Mouse (Mus musculus) adipose tissue, adult 10 weeks (tissue): ENCODE measurements around the gene Usp54. TPM values are rescaled to one million over a fixed set of nuclear protein-coding genes. Genes with fewer than 3 reads are reported as not detected.

Experiments
- polyA plus RNA-seq: library from polyadenylated mRNA; stranded (reverse); fragments of 350-450 nt; fragmentation: Illumina TruSeq; extraction: RNeasy Lipid Tissue Mini Kit (QIAGEN cat#74804); gene quantifications from one replicate; pipeline ENCODE4 v1.2.3, GENCODE M21; 2014; ENCODE audit warnings: low read depth, low replicate concordance

The Usp54 gene
- polyA plus RNA-seq: 14.0 TPM

GRCm38 (mm10) chr14:20640644-20641437 lies at the start of gene Usp54:
Gene Usp54 (minus strand): TSS chr14:20641063.

GRCm38 (mm10) chr14:20674064-20674833 lies 33.4 kb upstream of the Usp54 start, which contains the start of gene Sec24c:
Gene Sec24c (plus strand): TSS chr14:20674308.

GRCm38 (mm10) chr14:20668154-20668810 lies 27.4 kb upstream of the Usp54 start, which contains the start of gene Synpo2l:
Gene Synpo2l (minus strand): TSS chr14:20668354.

GRCm38 (mm10) chr14:20656361-20656760 lies 15.5 kb upstream of the Usp54 start, which contains the start of gene Myoz1:
Gene Myoz1 (minus strand): TSS chr14:20656540.

GRCm38 (mm10) chr14:20546415-20546814 lies 94.4 kb downstream of the Usp54 start, which contains the start of gene Ppp3cb:
Gene Ppp3cb (minus strand): TSS chr14:20546573.

Other genes with a start within 250 kb of the Usp54 start
- gene Mrps16, start 247.4 kb downstream of the Usp54 start, polyA plus RNA-seq: 43.1 TPM
- 7.5 TPM for gene Cfap70, start 188.8 kb downstream of the Usp54 start, polyA plus RNA-seq
- 75.7 TPM for gene Anxa7, start 160.9 kb downstream of the Usp54 start, polyA plus RNA-seq
- 0.92 TPM for gene Mss51, start 144.2 kb downstream of the Usp54 start, polyA plus RNA-seq
- gene Ppp3cb, start 94.5 kb downstream of the Usp54 start, polyA plus RNA-seq: 45.0 TPM
- 1.3 TPM for gene Myoz1, start 15.5 kb upstream of the Usp54 start, polyA plus RNA-seq
- 0.30 TPM for gene Synpo2l, start 27.3 kb upstream of the Usp54 start, polyA plus RNA-seq
- 101 TPM for gene Sec24c, start 33.2 kb upstream of the Usp54 start, polyA plus RNA-seq
- gene Fut11, start 53.9 kb upstream of the Usp54 start, polyA plus RNA-seq: 11.9 TPM
- gene Chchd1, start 61.9 kb upstream of the Usp54 start, polyA plus RNA-seq: 77.8 TPM
- 85.3 TPM for gene Zswim8, start 66.5 kb upstream of the Usp54 start, polyA plus RNA-seq
- 30.6 TPM for gene Ndst2, start 93.5 kb upstream of the Usp54 start, polyA plus RNA-seq
- 33.5 TPM for gene Camk2g, start 153.0 kb upstream of the Usp54 start, polyA plus RNA-seq
- gene Plau, start 195.6 kb upstream of the Usp54 start, polyA plus RNA-seq: 42.3 TPM